Mouse (Mus musculus) neutrophil, adult 5-6 weeks (primary cell): Measurements from ENCODE around the gene Epc2. TPM values are rescaled to one million over a fixed set of nuclear protein-coding genes. Genes with fewer than 3 reads are reported as not detected.

ENCODE experiments used
- ATAC-seq: fragments of 151-379, 151-347 bp; 2 replicates; pipeline ENCODE4 v1.8.0; 2017; ENCODE audit warnings: mild to moderate bottlenecking, moderate TSS enrichment; ENCODE audit not compliant: insufficient number of reproducible peaks, poor library complexity, low FRiP score, severe bottlenecking; ENCODE audit errors: extremely low read depth
- total RNA-seq: library from RNA; stranded (forward); fragments of 200-1000 nt; gene quantifications from 2 replicates; pipeline ENCODE4 v1.2.3, GENCODE M21; 2017

Epc2 gene
- 71.0 and 83.7 TPM in 2 replicates for total RNA-seq

DNA sequence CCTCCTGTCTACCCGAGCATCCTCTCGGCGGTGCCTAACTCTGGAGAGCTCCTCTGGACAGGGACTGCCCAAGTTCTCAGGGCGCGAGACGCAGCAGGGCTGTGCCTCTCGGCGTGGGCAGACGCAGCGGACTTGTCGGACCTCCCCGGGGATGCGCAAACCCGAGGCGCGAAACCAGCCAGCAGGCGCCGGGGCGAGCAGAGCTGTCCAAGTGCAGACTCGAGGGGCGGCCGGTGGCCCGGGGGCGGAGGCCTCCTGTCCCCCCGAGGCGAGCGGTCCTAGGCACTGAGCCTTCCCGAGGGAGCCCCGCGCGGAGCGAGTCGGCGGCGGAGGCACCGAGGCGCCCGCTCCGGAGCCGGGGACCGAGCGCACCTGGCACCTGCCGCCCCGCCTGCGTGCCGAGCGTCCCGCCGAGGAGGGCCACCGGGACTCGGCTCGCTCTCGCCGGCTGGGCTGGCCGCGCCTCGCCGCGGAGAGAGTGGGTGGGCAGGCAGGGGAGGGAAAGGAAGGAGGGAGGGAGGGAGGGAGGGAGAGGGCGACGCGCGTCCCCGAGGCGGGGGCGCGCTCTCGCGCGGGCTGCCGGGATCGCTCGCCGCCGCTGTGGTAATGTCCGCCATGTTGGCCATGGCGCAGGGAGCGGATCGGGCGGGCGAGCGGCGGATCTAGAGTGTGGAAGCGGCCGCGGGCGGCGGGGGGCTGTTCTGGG lies at the start of gene Epc2:
Epc2 (plus strand) TSS at position 556 of the 706 bp plus-strand sequence.
- ATAC-seq, result peak; percentile 34

DNA sequence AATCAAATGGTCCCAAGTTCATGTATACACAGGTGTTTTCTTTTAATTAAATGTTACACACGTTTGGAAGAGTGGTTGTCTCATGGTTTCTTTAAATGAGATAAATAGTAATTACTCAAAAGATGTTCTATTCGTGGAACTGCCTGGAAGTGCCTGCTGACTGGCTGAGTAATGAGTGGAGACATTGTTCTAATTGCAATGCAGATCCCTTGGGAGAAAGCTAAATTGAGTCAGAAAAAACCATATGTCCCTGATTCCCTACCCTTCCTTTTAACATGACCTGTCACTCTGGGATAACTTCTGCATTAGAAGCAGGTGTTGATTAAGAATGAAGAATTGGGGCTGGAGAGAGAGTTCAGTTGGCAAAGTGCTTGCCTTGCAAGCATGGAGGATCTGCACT lies 45.3 kb upstream of the Epc2 start:
- no peak for ATAC-seq

DNA sequence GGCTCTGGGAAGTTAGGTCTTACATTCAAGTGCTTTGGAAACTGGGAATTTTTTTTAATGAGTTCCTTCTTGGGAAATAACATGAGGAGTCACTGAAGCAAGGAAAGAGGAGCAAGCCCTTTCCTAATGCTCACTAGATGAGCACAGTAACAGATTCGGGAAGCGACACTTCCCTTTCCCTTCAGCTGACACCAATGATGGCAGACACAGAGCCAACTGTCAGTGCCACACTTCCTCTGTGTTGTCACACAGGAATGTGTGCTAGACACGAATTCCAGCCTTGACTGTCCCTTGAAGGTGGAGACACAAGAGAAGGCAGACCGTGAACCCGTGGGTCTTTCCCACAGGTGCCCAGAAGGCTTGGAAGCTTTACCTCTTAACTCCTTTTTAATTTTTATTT lies 39.6 kb upstream of the Epc2 start:
- no peak for ATAC-seq

DNA sequence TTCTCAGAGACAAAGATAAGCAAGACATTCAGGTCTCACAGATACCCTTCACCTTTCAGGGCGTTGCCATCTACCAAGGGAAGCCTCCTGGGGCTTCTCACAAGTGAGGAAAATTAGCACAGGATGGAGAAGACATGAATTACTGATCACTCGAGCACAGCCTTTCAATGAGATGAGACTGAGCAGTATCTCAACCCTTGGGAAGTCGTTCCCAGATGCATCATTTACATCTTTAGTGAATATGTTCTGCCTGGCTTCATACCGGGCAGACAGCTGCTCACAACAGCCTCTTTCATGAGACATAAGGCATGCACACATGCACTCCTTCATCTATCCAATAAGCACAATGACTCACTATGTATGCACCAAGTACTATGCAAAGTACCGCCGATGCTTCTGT lies 38.7 kb upstream of the Epc2 start:
- ATAC-seq, result no peak

DNA sequence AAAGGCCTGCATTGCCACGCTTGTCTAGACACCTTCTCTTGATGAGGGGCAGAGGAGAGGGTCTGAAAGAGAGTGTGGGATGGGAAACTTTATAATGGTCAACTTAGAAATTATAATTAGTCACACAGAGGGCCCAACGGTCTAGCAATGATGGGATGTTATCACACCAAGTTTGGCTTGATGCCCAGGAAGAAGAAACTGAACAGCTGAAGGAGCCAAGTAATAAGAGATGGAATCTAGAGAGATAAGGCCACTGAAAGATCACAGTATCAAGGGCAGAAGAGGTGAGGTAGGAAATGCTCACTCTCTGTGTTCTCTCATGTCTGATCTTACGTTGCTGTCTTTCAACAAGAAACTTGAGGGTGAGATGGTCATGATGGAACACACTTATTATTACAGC lies 35.4 kb upstream of the Epc2 start:
- ATAC-seq, result no peak

DNA sequence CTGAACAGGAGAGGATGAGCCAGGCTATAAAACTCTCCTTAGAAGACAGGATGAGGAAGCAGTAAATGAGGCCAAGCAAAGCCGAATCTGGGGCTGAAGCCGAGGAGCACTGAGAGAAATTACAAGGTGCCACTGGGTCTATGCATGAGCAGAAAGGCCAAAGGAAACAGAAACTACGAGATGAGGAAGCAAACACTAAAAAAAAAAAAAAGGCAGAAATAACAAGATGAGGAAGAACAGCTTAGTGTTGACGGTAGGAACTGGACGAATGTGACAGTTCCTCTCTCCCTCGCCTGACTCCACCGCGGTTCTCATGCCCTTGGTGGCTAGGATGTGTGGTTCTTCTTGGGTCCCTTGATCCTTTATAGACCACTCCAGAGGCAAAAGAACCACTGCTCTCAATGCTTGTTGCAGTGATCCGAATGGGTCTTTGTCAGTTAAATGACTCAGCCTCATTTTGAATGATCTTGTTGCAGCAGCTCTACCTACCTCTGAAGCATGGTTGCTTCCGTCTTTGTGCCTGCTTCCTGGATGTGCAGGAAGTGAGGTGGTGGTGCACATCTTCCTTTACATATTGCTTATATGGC lies 34.2 kb upstream of the Epc2 start:
- peak; percentile 90 for ATAC-seq

DNA sequence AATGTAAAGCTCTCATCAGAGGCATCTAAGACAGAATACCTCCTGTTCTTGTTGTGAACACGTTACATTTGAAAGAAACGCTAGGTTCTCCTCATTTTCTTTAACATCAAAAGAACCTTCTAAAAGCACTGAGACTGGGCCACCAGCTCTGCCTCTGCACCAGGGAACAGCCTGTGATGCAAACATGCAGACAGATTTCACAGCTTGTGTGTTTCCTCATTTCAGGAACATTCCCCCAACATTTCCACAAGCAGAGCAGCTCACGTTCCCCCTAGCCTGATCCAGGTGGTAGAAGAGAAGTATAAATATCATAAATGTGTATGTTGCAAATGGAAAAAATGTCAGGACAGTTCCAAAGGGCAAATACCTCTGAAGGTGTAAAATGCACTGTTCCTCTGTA lies 30.9 kb upstream of the Epc2 start:
- no peak for ATAC-seq

DNA sequence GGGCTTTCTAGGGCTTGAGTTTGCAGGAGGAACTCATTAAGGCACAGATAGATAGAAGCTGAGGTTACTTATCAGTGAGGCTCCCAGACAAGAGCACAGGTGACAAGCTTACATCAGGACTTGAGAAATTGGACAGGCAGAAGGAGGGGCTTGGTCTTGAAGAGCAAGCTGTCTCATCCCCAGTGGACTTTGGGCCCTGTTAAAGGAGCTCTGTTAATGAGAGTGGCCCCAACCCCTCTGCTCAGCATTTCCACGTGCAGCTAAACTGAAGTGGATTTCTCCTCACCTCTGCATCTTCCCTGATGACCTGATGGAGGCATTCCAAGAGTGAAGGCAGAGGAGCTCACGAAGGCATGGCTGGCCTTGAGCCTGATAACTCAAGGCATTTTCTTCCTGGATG lies 27.4 kb upstream of the Epc2 start:
- no peak for ATAC-seq

DNA sequence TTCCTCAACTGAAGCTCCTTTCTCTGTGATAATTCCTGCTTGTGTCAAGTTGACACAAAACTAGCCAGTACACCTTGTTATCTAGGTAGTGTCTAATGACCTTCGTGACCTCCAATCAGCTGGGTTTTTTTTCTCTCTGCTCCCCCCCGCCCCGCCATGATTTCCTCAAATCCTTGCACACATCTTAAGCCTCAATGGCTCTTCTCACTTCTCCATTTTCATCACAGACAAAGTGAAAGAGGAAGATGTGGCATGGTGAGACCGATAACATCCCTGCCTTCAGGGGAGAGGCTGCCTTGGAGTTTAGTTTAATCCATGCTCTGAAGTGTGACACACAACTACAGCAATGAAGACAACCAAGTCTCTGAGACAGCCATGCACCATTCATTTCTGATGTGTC lies 26.5 kb upstream of the Epc2 start:
- ATAC-seq, result peak; percentile 96

DNA sequence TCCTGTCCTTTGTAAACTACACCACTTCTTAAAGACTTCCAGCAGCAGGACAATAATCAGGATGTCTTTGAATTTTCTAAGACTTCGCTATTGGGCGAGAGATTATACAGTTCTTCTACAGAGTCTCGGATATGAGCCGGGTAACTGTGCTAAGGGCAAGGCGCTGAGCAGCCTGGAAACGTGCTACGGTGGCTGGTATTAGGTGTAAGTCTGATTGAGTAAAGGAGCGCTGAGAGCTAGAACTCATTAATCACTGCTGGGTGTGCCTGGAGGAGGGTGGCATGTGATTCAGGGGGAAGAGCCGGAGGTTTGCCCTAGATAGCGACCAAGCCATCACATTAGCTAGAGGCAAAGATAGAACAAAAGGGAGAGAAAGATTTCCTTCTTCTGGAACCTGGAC lies 25.1 kb upstream of the Epc2 start:
- no peak for ATAC-seq

DNA sequence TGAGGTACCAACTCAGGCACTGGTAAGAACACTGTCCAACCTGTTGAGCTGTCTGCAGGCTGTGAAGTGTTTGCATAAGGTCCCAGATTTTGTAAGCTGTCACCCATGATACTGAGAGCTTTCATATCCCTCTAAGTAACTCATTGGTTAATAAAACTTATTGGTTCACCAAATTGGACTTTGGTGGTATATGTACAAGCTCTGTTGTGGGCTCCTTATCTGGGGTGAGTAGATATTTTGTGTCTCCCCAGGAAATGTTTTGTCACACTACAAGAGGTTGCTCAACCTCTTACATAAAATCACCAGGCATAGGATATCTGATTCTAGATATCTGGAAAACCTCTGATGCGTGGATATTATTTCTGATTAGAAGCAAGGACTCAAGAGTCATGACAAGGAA lies 20.3 kb upstream of the Epc2 start:
- ATAC-seq, result no peak

DNA sequence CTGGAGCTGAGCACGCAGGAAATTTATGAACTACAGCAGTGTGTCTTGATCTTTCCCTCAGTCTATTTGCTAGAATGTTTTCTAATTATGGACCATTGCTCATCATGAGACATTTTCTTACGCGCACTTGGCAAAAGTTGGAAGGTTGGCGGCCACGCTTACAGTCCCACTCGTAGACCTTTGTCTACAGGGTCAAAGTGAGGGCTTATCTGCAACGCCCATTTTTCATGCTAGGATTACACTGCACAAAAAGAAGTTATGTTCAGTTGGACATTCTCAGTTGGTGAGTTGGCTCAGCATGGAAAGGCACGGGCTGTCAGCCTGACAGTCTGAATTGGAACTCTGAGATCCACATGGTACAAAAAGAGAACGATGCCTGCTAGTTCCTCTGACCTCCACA lies 18.1 kb upstream of the Epc2 start:
- ATAC-seq, result no peak

DNA sequence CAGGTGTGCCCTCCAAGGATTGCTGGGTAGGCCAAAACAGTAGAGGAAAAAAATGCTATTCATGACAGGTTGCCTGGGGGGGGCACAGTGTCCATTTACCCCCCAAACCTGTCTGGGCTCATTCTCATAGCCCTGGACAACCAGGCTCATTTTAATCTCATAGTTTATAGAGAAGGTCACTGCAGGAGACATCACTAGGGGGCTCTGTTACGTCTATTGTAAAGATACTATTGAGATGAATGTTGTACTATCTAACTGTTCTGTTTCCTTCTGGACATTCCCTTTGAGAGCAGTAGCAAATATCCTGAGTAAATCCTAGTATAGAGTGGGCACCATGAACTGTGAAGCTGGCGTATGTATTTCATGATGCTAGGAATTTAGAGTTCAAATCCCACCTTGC lies 5.0 kb upstream of the Epc2 start:
- no peak for ATAC-seq

DNA sequence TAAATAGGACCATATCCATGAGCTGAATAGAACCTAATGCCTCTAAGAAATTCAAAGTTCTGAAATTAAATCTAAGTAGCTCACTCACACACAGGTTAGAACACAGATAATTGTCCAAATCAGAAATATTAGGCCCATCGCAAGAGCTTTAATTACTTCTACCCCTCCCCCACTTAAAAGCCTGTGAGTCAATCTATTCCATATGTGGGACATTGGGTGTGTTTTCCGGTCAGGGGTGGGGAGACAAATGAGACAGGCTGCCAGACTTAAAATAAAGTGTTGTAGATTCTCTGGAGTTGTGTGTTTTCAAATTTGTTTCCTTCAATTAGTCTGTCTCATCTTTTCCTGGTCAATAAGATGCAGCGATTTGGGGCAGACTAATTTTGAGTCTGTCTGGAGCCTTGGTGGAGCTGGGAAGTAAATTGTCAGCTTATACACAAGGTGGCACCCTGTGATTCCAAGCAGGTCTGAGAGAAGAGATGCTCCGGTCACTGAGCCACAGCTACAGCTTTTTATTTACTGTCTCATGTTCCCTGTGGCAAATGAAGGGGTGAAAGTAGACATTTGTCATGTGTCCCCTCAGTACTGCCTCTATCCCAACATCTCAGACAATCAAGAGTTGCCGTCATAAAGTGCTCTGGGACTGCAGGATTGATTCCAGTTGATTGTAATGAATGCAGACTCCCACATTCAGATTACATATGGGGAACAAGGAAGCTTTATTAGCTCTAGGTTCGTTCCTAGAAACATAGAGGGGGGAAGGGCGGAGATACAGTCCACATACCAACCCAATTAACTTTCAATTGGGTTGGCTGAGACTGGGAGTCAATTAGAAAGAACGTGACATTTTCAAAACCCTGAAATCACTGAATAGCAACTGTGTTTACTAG lies 3.5 kb upstream of the Epc2 start:
- ATAC-seq, result no peak

DNA sequence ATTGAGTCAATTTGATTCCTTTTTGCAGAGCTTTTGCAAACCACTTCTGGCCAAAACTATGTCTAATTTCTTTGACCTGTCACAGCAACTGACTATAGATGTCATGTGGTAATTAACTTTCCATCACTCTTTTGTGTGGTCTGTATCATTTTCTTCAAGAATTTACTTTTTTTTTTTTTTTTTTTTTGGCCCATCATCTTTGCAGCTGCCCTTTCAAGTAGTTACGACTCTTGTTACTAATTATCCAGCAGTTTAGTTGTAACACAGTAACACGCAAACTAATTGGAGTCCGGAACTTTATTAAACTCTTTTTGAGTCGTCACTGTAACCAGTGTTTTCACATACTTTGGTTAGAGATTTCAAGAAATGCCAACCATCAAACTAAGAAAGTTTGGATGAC lies 819 bp upstream of the Epc2 start:
- ATAC-seq, result no peak

DNA sequence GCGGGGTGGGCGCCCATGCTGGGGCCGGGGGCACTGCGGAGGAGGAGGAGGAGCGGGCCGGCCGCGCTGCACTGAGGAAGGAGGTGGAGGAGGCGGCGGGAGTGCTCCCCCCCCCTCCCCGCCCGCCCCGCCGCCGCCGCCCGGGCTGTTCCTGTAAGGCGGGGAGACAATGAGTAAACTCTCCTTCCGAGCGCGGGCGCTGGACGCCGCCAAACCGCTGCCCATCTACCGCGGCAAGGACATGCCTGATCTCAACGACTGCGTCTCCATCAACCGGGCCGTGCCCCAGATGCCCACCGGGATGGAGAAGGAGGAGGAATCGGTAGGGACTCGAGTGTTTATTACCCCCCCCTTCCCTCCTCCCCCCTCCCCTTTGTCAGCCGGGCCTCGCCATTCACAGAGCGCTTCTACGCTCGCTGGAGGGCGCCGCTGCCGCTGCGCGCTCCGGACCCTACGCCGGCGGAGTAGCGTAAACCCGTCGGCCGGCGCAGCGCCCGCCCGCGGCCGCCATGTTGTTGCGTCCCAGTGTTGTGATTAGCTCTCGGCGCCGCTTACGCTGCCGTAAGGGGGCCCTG lies 438 bp downstream of the Epc2 start:
- peak; percentile 74 for ATAC-seq

DNA sequence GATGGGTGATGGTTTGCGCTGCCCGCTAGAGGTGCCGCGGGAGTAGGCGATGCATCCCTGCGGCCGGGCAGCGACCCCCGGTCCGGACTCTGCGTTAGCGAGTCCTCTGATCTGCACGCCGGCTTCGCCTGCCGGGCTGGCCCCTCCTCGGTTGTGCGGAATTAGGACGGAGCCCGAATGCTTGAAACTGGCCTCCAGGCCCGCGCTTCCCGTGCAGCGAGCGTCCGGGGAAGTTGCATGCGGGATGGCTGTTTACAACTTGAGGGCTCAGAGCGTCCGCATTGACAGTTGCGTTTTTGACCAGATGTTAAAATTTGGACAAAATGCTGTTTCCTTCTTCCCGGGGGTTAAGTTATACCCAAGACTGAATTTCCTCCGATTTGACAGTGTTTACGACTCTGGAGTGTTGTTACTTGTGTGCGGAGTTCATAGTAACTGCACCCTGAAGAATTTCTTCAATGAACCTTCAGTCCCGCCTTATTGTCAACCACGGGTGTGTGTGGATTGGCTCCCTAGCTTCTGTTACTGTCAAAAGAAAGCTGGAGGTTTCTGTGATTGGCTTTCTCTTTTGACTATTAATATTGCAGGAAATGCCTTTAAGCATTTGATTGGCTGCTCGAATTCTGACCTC lies 1.3 kb downstream of the Epc2 start:
- peak; percentile 79 for ATAC-seq

DNA sequence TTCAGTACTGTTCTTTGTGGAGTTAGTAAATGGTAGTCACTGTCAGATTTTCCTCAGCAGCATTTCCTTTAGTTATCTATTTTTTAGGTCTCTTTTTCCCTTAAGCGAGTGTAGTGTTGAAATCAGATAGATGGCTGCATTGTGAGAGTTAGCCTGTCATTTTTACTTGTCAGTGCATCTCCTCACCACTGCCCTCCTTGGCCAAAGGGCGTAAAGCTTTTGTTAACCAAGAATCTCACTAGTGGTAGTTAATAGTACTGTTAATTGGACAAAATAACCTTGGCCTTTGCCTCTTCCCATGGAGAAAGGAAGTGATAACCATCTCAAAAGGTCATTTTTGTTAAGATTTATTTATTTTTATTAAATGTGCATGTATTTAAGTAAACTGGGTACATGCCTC lies 6.5 kb downstream of the Epc2 start:
- no peak for ATAC-seq

DNA sequence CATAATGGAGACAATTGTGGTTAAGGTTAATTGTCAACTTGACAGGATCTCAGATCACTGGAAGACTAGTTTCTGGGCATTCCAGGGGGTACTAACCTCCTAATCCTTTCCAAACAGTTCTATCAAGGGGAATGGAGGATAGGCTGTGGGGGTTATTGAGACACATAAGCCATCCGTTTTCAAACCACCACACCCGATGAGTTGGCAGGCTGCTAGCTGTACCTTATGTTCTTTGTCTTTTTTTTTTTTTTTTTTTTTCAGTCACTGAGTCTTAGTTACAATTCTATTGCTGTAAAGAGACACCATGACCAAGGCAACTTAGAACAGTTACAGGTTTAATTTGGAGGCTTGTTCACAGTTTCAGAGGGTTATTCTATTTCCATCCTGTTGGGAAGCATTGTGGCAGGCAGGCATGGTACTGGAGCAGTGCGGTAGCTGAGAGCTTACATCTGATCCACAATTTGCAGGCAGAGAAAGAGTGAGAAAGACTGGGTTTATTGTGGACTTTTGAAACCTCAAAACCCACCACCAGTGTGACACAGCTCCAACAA lies 14.5 kb downstream of the Epc2 start:
- no peak for ATAC-seq
